In the genomic region with DNA sequence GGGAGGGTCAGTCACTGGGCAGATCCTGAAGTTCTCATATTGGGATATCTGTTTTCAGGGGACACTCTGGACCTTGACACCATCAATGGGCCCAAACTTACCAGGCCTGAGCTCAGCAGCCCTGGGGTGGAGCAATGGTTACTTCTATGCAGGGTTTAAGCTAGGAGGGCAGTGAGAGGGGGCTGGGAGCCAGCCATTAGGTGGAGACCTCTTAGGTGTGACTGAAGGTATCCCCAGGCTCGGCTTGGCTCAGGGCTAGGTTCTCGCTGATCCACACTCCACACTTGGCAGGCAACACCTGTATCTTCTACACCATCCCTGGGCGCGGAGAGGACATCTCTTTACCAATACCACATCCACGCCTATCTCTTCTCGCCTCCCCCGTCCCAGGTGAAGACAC, we compare ENCODE assay signal across 20 mouse cellular contexts. TPM values are rescaled to one million over a fixed set of nuclear protein-coding genes. Genes with fewer than 3 reads are reported as not detected.
"Had no signal": no experiment of that assay in that cellular context is flagged by ENCODE, and none has a peak within 500 bp of the region (broad histone marks: within the 10 kb centered on the region; RNA-seq: fewer than 3 reads in every experiment).

No protein-coding gene starts in this region.

- DNase-seq: kidney, adult 11 months; kidney, adult 8-10 months; kidney, postnatal 36 days; layer of hippocampus, adult 9-11 months; liver, postnatal 0 days; lung, embryonic 14.5 days; spleen, adult 18-20 months; thymus, postnatal 25 days had no signal

- H3K27ac ChIP-seq: kidney, embryonic 15.5 days; limb, embryonic 12.5 days; limb, embryonic 15.5 days; liver, embryonic 14.5 days; macrophage; midbrain, embryonic 12.5 days; midbrain, embryonic 15.5 days; neural tube, embryonic 13.5 days; stomach, embryonic 15.5 days had no signal

- H3K4me2 ChIP-seq: limb, embryonic 15.5 days; liver, embryonic 11.5 days had no signal

- H3K36me3 ChIP-seq: kidney, embryonic 15.5 days; limb, embryonic 12.5 days; limb, embryonic 15.5 days; midbrain, embryonic 12.5 days; midbrain, embryonic 15.5 days; neural tube, embryonic 13.5 days; stomach, embryonic 15.5 days had no signal

- ATAC-seq: liver, postnatal 0 days; lung, postnatal 0 days had no signal

- H3K9ac ChIP-seq: kidney, embryonic 15.5 days; limb, embryonic 12.5 days; limb, embryonic 15.5 days; liver, embryonic 14.5 days; liver, postnatal 0 days; lung, embryonic 14.5 days; midbrain, embryonic 12.5 days; neural tube, embryonic 13.5 days; stomach, embryonic 15.5 days had no signal

- H3K9me3 ChIP-seq: kidney, embryonic 15.5 days; limb, embryonic 12.5 days; limb, embryonic 15.5 days; midbrain, embryonic 12.5 days; midbrain, embryonic 15.5 days; neural tube, embryonic 13.5 days; stomach, embryonic 15.5 days had no signal

- H3K4me3 ChIP-seq: stomach, embryonic 15.5 days had no signal

RNA-seq across cellular contexts. Expression of a gene that starts 0.4 kb away (rescaled TPM):
- total RNA-seq: megakaryocyte, adult 5-6 weeks had no signal
- polyA plus RNA-seq: macrophage had no signal
